Mouse (Mus musculus) cerebellum, adult 11 months (tissue): Measurements from ENCODE around the gene Npas3.

ENCODE experiments used
- DNase-seq: peaks from one replicate; pipeline ENCODE4 v3.0.0; 2022

Gene Npas3

GRCm38 (mm10) chr12:53819982-53820381 is 571.5 kb downstream of the Npas3 start:
- DNase-seq, result no peak

- DNase-seq, result no peak
Measured at GRCm38 (mm10) chr12:53822881-53823280, 574.4 kb downstream of the Npas3 start.

GRCm38 (mm10) chr12:53825251-53825650 is 576.8 kb downstream of the Npas3 start:
- DNase-seq, result no peak

- no peak for DNase-seq
Measured at GRCm38 (mm10) chr12:53825898-53826605, 577.6 kb downstream of the Npas3 start.

GRCm38 (mm10) chr12:53826812-53827211 is 578.3 kb downstream of the Npas3 start:
- no peak for DNase-seq

- DNase-seq, result no peak
Measured at GRCm38 (mm10) chr12:53832590-53832989, 584.1 kb downstream of the Npas3 start.

GRCm38 (mm10) chr12:53833348-53833747 is 584.9 kb downstream of the Npas3 start:
- no peak for DNase-seq

- DNase-seq, result no peak
Measured at GRCm38 (mm10) chr12:53836031-53836790, 587.7 kb downstream of the Npas3 start.

- DNase-seq, result no peak
Measured at GRCm38 (mm10) chr12:53837408-53837807, 588.9 kb downstream of the Npas3 start.

GRCm38 (mm10) chr12:53838541-53838940 is 590.1 kb downstream of the Npas3 start:
- no peak for DNase-seq

GRCm38 (mm10) chr12:53841928-53842671 is 593.6 kb downstream of the Npas3 start:
- DNase-seq, result no peak

- DNase-seq, result no peak
Measured at GRCm38 (mm10) chr12:53843626-53844025, 595.1 kb downstream of the Npas3 start.

- no peak for DNase-seq
Measured at GRCm38 (mm10) chr12:53846154-53846665, 597.7 kb downstream of the Npas3 start.

- no peak for DNase-seq
Measured at GRCm38 (mm10) chr12:53849263-53849662, 600.8 kb downstream of the Npas3 start.

- no peak for DNase-seq
Measured at GRCm38 (mm10) chr12:53852432-53852831, 604.0 kb downstream of the Npas3 start.

- no peak for DNase-seq
Measured at GRCm38 (mm10) chr12:53860176-53860575, 611.7 kb downstream of the Npas3 start.

- DNase-seq, result no peak
Measured at GRCm38 (mm10) chr12:53862281-53862680, 613.8 kb downstream of the Npas3 start.

GRCm38 (mm10) chr12:53864436-53865136 is 616.1 kb downstream of the Npas3 start:
- DNase-seq, result no peak

- no peak for DNase-seq
Measured at GRCm38 (mm10) chr12:53865691-53866090, 617.2 kb downstream of the Npas3 start.

- DNase-seq, result no peak
Measured at GRCm38 (mm10) chr12:53869981-53870380, 621.5 kb downstream of the Npas3 start.

- DNase-seq, result no peak
Measured at GRCm38 (mm10) chr12:53875226-53875625, 626.7 kb downstream of the Npas3 start.

GRCm38 (mm10) chr12:53876693-53877092 is 628.2 kb downstream of the Npas3 start:
- no peak for DNase-seq

GRCm38 (mm10) chr12:53881684-53882083 is 633.2 kb downstream of the Npas3 start:
- no peak for DNase-seq
